Mouse (Mus musculus) testis, adult 2 months (tissue): Measurements from ENCODE around the gene Ripk3.

Experiments used
- CTCF ChIP-seq: fragments of 200-500 bp; IDR thresholded peaks from 2 replicates; pipeline ENCODE4 v1.5.1; 2012; ENCODE audit warnings: low read depth, mild to moderate bottlenecking, inconsistent platforms, low read length, moderate library complexity; ENCODE audit not compliant: control insufficient read depth, insufficient read depth, insufficient replicate concordance
- POLR2A ChIP-seq: fragments of 200-500 bp; IDR thresholded peaks from 2 replicates; pipeline ENCODE4 v1.6.1; 2012; ENCODE audit warnings: low read depth, mild to moderate bottlenecking, inconsistent platforms, low read length, moderate library complexity; ENCODE audit not compliant: control insufficient read depth

GRCm38 (mm10) chr14:55737086-55737687, 51.5 kb downstream of the Ripk3 start:
- TF ChIP-seq POLR2A (no peak), CTCF (no peak)
